10 mouse cellular contexts compared by ENCODE assay signal in the genomic region with DNA sequence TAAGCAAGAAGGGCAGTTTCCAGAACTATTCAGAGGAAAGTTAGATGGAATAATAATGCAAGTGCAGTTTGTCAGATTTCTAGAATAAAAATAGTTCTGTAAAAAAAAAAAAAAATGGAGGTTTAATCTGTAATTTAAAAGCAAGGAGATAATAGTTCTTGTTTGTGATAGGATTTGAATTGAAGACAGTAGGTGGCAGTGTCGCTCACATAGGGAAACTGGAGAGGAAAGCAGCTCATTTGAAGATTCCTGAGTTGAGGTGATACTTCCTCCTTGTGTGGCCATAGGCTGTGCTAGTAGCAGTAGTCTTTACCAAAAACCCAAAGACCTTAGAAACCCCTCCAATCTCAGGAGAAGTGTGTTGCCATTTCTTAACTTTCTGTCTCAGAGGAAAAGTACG. TPM values are rescaled to one million over a fixed set of nuclear protein-coding genes. Genes with fewer than 3 reads are reported as not detected.
DNase-seq lines count a peak whose midpoint lies in the region; ATAC-seq and TF ChIP-seq lines count a peak whose summit lies in the region.
"Had no signal": no experiment of that assay in that cellular context is flagged by ENCODE, and none has a peak within 500 bp of the region (broad histone marks: within the 10 kb centered on the region; RNA-seq: fewer than 3 reads in every experiment).

No protein-coding gene starts in this region.

- no peak for TF ChIP-seq POLR2A in brain, embryonic 14.5 days (IDR thresholded peaks at IDR 0.05; ENCODE audit: borderline replicate concordance, extremely low read depth, insufficient read depth, insufficient read length, poor library complexity, severe bottlenecking)

- intact Hi-C loops in left cerebral cortex, adult 2 months (cut with DNase I), result loop anchor here (1.0 kb wide), 1 partner anchor 181 kb away; no protein-coding TSS in a partner anchor

- H3K4me3 ChIP-seq in left cerebral cortex, adult 2 months, result no peak overlapping the region
- H3K4me3 ChIP-seq: erythroblast, embryonic 14.5 days; limb, embryonic 12.5 days had no signal

- H3K27ac ChIP-seq in left cerebral cortex, adult 2 months, result no peak overlapping the region
- H3K27ac ChIP-seq: limb, embryonic 12.5 days had no signal

- DNase-seq in cerebellum, postnatal 14 days, result peak; percentile 48
- no peak for DNase-seq in cerebellum, adult 9-10 months
- DNase-seq in left cerebral cortex, adult 2 months (ENCODE audit: extremely low spot score in 1 of 2, low spot score in 2 of 2), result no peak
- DNase-seq in left cerebral cortex, adult 8-10 months (ENCODE audit: low spot score in 2 of 2), result no peak
- peak; percentile 73 for DNase-seq in brain, embryonic 14.5 days (ENCODE audit: low read depth)
- no peak for DNase-seq in adrenal gland, postnatal 4 days (ENCODE audit: low spot score in 2 of 2)

- ATAC-seq in megakaryocyte progenitor cell, adult 5-6 weeks (replicated peaks; ENCODE audit: poor library complexity), result peak; percentile 80
- ATAC-seq in cerebellum, adult (ENCODE audit: insufficient number of reproducible peaks, low FRiP score, low TSS enrichment), result no peak

- peak; percentile 67 for TF ChIP-seq CTCF in left cerebral cortex, adult 2 months (IDR thresholded peaks at IDR 0.05)
- peak; percentile 42; the same call in 1 of the 2 replicates for TF ChIP-seq CTCF in brain, embryonic 14.5 days (IDR thresholded peaks at IDR 0.05; ENCODE audit: borderline replicate concordance, extremely low read depth, insufficient read depth, insufficient read length)

RNA-seq across cellular contexts. Expression of gene Specc1l, which starts 43.2 kb away (rescaled TPM):
- 10 to 100 TPM; 42.9 to 46.4 TPM for total RNA-seq in left cerebral cortex, adult 2 months (2021)
- total RNA-seq in left cerebral cortex, adult 8-10 months (2022), result 10 to 100 TPM; 42.5 to 47.8 (median 44.0) TPM
- 28.4 and 42.0 TPM in 2 replicates for polyA plus RNA-seq in brain, embryonic 14.5 days (2012; rRNA removed)
- 20.0 and 21.7 TPM in 2 replicates for total RNA-seq in megakaryocyte progenitor cell, adult 5-6 weeks (2015)
- 30.2 and 32.8 TPM in 2 replicates for total RNA-seq in megakaryocyte progenitor cell, adult 5-6 weeks (2017)
- total RNA-seq in adrenal gland, postnatal 4 days (2021), result 10 to 100 TPM; 65.2 to 65.7 TPM

Comparison
In these comparisons a context has a peak if more than half of its experiments do, and no peak if none do; other contexts are left out.
1. DNase-seq: peak in cerebellum, postnatal 14 days (2 of 2) and brain, embryonic 14.5 days (single experiment); none in cerebellum, adult 9-10 months (single experiment), left cerebral cortex, adult 2 months (0 of 2), left cerebral cortex, adult 8-10 months (0 of 2) and adrenal gland, postnatal 4 days (0 of 2).